Mouse (Mus musculus) brown adipose tissue, adult 24 weeks (tissue): ENCODE measurements around the gene Flywch1. TPM values are rescaled to one million over a fixed set of nuclear protein-coding genes. Genes with fewer than 3 reads are reported as not detected.

Source experiments
- H3K27ac ChIP-seq: fragments of 200-500 bp; replicated peaks from 2 replicates; pipeline ENCODE4 v1.5.1; 2012; ENCODE audit warnings: low read depth, mild to moderate bottlenecking, low read length
- H3K4me1 ChIP-seq: fragments of 200-500 bp; 2 replicates; pipeline ENCODE4 v1.6.1; 2012; ENCODE audit warnings: low read length, mixed read lengths; ENCODE audit not compliant: control insufficient read depth, insufficient read depth, insufficient read length
- H3K4me3 ChIP-seq: fragments of 200-500 bp; 2 replicates; pipeline ENCODE4 v1.5.1; 2012; ENCODE audit warnings: low read depth, mild to moderate bottlenecking, low read length, moderate library complexity; ENCODE audit not compliant: insufficient read depth
- polyA plus RNA-seq: library from polyadenylated mRNA; stranded (reverse); fragments of >200 nt; gene quantifications from 2 replicates; pipeline ENCODE4 v1.2.4, GENCODE M21; 2012; ENCODE audit not compliant: missing spikeins, insufficient read depth, insufficient read length

Gene Flywch1
- polyA plus RNA-seq, 1 experiment = 25.8 TPM

DNA sequence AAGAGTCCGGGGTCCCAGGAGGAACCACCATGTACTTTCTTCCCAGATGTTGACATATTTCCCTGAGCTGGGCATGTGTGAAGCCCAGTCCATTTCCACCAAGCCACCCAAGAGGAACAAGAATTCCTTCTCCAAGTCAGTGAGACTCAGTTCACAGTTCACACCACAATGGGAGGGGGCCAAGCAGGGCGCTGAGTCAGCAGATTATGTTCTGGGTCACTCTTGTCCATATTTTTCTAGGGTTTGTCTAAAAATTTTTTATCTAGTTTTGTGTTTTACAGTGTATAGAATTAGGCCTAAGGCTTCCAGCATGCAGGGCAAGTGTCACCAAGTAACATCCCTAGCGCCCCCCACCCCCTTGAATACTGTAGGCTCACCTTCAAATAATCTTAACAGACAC is 10.2 kb downstream of the Flywch1 start:
- Histone ChIP-seq H3K4me3 (no peak overlapping the region), H3K4me1 (no peaks in the 10 kb centered on the region), H3K27ac (no peak overlapping the region)

DNA sequence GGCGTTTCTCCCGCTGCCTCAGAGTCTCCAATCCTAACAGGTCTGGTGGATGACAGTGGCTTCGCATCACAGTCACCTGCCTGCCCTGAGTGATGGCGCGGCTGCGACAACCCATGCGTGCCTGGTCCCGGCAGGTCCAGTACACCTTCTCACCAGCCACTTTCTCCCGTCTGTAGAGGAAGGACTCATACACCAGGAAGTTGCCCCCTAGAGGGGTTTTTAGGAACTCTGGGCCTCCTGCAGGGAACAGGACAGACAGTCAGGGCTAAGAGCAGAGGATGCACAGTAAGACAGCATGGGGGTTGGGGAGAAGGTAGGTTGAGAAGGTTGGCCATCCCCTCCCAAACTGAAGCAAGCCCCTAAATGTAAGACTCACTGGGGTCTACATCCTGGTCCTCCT is 11.2 kb downstream of the Flywch1 start:
- Histone ChIP-seq H3K27ac (no peak overlapping the region), H3K4me1 (no peaks in the 10 kb centered on the region), H3K4me3 (no peak overlapping the region)

GRCm38 (mm10) chr17:23758801-23759200 is 12.6 kb downstream of the Flywch1 start:
- Histone ChIP-seq H3K27ac (no peak overlapping the region), H3K4me1 (no peaks in the 10 kb centered on the region), H3K4me3 (no peak overlapping the region)

GRCm38 (mm10) chr17:23757581-23757980 is 13.8 kb downstream of the Flywch1 start:
- H3K27ac ChIP-seq = no peak overlapping the region
- no peak overlapping the region for H3K4me3 ChIP-seq
- no peaks in the 10 kb centered on the region for H3K4me1 ChIP-seq

DNA sequence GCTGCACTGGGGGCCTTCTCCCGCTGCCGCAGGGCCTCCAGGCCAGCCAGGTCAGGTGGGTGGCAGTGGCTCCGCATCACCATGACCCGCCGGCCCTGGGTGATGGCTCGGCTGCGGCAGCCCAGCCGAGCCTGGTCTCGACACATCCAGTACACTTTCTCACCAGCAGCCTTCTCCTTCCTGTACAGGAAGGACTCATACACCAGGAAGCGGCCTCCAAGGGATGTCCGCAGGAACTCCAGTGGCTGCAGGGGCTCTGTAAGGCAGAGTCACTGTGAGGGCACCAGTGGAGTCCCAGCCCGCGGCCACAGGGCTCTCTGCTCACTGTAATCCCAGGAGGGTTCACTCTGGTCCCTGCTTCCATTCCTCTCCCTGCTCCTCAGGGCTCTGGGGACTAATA is 15.7 kb downstream of the Flywch1 start:
- peak overlapping the region; percentile 45 for H3K4me3 ChIP-seq
- no peaks in the 10 kb centered on the region for H3K4me1 ChIP-seq

GRCm38 (mm10) chr17:23749400-23750191 is 21.8 kb downstream of the Flywch1 start:
- peak overlapping the region; percentile 87 for H3K27ac ChIP-seq
- peak overlapping the region; percentile 63 for H3K4me3 ChIP-seq
- H3K4me1 ChIP-seq = no peaks in the 10 kb centered on the region

More for the DNA sequence above, 15.7 kb downstream of the Flywch1 start:
- peak overlapping the region; percentile 94 for H3K27ac ChIP-seq

GRCm38 (mm10) chr17:23748631-23749391 is 22.6 kb downstream of the Flywch1 start:
- peak overlapping the region; percentile 63 for H3K4me3 ChIP-seq
- peak overlapping the region; percentile 87 for H3K27ac ChIP-seq
- H3K4me1 ChIP-seq = no peaks in the 10 kb centered on the region

- no peak overlapping the region for H3K4me3 ChIP-seq
- no peaks in the 10 kb centered on the region for H3K4me1 ChIP-seq
Measured at GRCm38 (mm10) chr17:23748026-23748425, 23.4 kb downstream of the Flywch1 start.

DNA sequence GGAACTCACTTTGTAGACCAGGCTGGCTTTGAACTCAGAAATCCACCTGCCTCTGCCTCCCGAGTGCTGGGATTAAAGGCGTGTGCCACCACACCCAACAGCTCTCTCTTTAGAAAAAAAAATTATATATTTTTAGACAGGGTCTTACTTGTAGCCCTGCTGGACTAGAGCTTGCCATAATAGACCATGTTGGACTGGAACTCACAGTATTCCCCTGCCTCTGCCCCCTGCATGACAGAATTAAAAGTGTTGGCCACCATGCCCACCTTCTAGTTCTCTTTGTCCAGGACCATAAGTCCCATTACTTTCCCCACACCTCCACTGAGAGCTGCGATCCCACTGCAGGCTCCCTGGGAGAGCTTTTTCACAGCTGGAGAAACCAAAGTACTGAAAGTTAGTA is 23.9 kb downstream of the Flywch1 start:
- no peak overlapping the region for H3K27ac ChIP-seq
- H3K4me3 ChIP-seq = no peak overlapping the region

More at GRCm38 (mm10) chr17:23748026-23748425, 23.4 kb downstream of the Flywch1 start:
- no peak overlapping the region for H3K27ac ChIP-seq

DNA sequence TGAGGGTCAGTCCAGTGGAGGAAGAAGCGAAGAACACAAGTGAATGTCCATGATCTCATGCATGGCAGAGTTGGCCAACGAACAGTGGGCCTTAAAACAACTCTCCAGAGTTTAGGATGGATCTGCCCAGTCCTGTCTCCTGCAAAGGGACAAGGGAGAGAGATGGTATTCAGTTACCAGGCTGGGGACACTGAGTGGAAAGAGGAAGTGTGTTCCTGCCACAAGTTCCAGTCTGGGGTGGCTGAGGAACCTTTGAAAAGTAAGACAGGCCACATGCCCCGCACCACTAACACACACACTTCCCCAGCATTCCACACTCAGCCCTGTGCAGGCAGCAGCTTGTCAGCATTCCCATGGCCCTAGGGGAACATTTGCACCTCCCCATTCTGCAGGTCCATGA is 24.6 kb downstream of the Flywch1 start:
- H3K27ac ChIP-seq = no peak overlapping the region
- H3K4me1 ChIP-seq = no peaks in the 10 kb centered on the region; the same call in 1 of the 2 replicates
- no peak overlapping the region for H3K4me3 ChIP-seq

More for the DNA sequence above, 23.9 kb downstream of the Flywch1 start:
- H3K4me1 ChIP-seq = no peaks in the 10 kb centered on the region

DNA sequence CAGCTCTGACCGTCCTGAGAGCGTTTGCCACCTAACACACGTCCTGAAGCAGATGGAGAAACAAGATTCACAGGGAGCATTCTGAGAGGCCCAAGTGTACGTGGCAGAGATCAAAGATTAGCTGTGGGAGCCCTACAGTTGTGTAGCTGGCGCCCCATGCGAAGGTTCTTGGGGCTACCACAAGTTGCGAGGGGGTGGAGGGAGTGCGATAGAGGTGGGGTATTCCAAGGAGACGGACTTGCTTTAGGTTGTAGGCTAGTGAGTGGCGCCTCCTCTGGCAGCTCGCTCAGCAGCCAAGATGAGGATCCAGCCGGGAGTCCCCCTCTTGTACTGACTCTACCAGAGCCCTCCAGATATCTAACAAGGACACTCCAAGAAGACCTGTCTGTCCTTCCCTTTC is 25.1 kb downstream of the Flywch1 start:
- H3K4me3 ChIP-seq = no peak overlapping the region
- H3K4me1 ChIP-seq = no peaks in the 10 kb centered on the region; the same call in 1 of the 2 replicates
- no peak overlapping the region for H3K27ac ChIP-seq

DNA sequence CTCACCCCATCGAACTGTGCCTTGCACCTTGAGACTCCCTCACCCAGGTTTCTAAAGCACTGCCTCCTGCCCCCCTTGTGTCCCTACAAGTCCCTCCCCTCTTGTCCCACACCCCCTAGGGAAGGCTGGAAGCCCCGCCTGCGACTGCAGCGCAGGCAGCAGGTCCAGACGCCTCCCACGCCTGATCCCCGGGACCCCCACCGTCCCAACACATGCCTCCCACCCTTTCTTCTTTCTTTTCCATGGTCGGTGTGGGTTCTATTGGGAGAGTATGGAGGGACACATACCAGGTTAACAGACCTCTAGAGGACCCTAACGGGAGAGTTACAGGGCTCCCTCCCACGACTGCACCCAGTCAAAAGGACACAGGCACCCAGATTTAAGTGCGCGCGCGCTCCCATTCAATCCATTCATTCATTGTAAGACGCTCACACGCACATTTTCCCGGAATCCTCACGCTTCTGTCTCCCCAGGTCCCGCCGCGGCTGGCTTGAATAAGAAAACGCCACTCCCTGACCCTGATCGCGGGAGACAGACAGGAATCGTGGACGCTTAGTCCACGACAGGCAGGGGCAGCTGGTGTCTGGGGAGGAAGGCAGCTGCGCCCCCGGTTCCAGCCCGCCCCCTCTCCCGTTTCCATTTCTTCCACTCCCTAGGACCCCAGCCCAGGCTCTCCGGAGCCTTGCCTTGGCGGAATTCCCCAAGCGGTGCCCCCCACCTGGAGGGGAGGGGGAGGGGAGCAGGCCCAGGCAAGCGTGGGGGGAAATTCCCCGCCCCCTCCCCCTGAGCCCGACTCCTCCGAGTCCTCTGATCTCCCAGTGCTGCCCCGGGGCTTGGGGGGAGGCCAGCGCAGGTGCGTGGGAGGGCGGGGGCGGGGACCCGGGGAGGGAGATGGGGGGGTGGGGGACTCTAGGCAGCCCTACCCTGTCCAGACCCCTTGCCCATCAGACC is 25.8 kb downstream of the Flywch1 start, which contains the start of gene Kremen2:
Kremen2 (minus strand) TSS at position 533 of the 951 bp plus-strand sequence.
- Histone ChIP-seq H3K27ac (no peak within 1 kb of the TSS), H3K4me3 (peak within 1 kb of the TSS; percentile 33), H3K4me1 (no peaks in the 10 kb centered on the region; the same call in 1 of the 2 replicates)

DNA sequence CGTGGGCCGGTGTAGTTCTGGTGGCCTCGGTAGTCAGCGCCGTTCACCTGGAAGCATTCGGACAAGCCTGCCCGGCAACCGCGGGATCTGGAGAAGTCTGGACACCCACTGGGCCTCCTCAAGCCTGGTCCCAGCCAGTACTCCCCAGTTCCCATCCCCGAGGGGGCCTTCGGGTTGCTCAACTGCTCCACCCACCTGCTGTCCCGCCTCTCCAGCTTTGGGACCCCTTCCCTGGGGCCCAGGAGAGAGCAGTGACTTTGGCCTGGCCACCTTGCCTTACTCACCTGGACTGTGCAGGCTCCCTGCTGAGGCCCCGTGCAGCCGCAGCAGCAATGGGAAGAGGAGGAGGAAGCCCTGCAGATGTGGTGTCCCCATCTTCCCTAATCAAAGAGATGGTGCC is 26.8 kb downstream of the Flywch1 start:
- Histone ChIP-seq H3K4me3 (peak overlapping the region; percentile 21; the same call in 1 of the 2 replicates), H3K4me1 (no peaks in the 10 kb centered on the region; the same call in 1 of the 2 replicates), H3K27ac (no peak overlapping the region)

DNA sequence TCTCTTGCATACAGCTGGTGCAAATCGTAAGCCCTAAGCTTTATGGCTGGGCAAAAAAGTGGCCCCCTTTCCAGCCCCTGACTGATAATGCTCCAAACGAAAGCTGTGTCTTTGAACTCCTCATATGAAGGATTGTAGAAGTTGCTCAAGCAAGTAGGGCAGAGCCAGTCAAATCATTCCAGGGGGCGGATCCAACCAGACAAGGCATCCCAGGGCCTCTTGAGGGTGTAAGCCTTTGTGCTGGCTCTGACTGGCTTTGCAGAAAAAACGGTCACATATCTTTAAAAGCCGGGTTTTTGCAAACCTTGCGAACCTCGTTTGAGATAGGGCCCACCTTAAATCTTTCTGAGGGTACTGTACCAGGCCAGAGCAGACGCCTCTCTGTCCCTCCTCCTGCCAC is 27.3 kb downstream of the Flywch1 start:
- Histone ChIP-seq H3K4me3 (no peak overlapping the region), H3K27ac (no peak overlapping the region), H3K4me1 (no peaks in the 10 kb centered on the region; the same call in 1 of the 2 replicates)
